Mouse (Mus musculus): ENCODE measurements around the gene 4930430A15Rik.

The 4930430A15Rik gene

DNA sequence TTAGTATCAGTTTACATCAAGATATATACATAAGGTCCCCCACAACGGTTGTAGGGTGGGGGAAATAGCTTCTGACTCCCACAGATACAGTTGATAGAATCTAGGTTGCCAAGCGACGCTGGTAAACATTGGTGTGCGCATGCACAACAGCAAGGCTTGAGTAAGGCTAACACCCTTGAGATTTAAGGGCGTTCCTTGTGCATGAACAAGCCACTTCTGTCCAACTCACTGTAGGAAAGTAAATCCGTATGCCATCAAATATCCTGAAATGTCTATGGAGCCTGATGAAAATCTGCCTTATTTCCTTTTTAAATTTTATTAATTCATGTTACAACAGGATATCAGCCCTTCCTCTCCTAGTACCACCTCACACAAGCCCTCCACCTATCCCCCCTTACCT lies at the start of gene 4930430A15Rik:
4930430A15Rik (minus strand) TSS at position 101 of the 400 bp plus-strand sequence.
- no peak for DNase-seq (ENCODE audit: low spot score)

GRCm38 (mm10) chr2:111274006-111274405 lies 44.6 kb upstream of the 4930430A15Rik start, which contains the start of gene Olfr1277:
TSS of gene Olfr1277 (minus strand) at chr2:111274106.
- no peak for DNase-seq (ENCODE audit: low spot score)

- no peak for DNase-seq (ENCODE audit: low spot score)
Observed at GRCm38 (mm10) chr2:111254216-111254615, 24.8 kb upstream of the 4930430A15Rik start, which contains the start of gene Olfr1276. TSS of gene Olfr1276 (plus strand) at chr2:111254516.

DNA sequence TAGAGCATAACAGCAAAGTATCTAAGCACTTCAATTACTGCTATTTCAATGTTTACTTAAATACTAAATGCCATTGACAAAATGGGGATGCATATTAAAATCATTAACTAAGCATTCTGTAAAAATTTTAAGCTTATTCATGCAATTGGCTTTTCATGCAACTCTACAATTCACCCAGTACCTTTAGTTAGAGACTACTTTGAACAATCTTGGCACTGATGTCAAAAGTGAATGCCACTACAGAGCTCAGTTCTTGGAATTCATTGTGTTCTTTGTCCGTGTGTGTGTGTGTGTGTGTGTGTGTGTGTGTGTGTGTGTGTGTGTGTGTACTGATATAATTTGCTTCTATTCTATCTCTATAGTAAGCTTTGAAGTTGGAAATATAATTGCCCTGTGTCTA lies 5.8 kb upstream of the 4930430A15Rik start, which contains the start of gene Olfr1275:
Olfr1275 (minus strand) TSS at position 101 of the 400 bp plus-strand sequence.
- no peak for DNase-seq (ENCODE audit: low spot score)

DNA sequence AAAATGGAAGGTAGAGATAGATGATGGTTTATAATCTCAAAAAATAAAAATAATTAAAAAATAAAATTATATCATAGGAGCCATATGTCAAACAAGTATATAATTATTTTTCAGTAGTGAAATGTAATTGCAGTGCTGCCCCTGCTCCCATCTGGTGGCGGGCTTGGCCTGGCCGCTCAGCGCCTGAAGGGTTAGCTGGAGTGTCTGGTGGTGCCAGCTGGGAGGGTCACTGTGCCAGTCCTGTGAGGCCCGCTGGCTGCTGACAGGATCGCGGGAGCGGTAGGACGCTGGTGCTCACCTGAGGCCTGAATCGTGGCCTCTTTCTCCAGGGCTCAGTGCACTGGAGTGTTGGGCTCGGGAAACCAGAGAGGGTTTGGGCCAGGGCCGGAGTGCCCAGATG lies 47.3 kb downstream of the 4930430A15Rik start:
- no peak for DNase-seq (ENCODE audit: low spot score)

- DNase-seq (ENCODE audit: low spot score): no peak
Observed at GRCm38 (mm10) chr2:111152836-111153235, 76.6 kb downstream of the 4930430A15Rik start, which contains the start of gene Gm15130. TSS of gene Gm15130 (minus strand) at chr2:111152936.

DNA sequence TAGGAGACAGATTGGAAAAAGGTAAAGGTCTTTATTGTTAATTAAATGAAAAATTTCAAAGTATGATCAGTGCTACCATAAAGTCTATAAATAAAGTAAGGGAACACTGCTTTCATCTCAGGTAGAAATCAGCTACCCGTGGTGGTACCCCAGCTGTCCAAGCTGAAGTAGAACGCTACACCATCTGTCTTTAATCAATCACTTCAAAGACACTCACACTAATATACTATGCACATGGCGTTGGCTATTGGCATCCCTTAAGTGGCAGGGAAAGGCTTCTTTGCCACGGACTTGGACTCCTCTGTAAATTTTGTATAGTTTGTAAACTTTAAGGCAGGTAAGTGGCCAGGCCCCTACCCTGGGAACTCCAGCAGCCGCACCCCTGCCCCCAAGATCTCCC lies 93.7 kb downstream of the 4930430A15Rik start:
- DNase-seq (ENCODE audit: low spot score): no peak

Measured in urinary bladder, postnatal 25 days (tissue).